Mouse (Mus musculus) CD8-positive naive resting alpha-beta T cell, adult 2 months (primary cell): ENCODE data around the gene Pole2.

ENCODE experiments used
- DNase-seq, 2 experiments: peaks; one replicate each; pipeline ENCODE4 v3.0.0; 2022; ENCODE audit warnings: low read depth in 2 of 2, low spot score in 2 of 2

Gene Pole2

DNA sequence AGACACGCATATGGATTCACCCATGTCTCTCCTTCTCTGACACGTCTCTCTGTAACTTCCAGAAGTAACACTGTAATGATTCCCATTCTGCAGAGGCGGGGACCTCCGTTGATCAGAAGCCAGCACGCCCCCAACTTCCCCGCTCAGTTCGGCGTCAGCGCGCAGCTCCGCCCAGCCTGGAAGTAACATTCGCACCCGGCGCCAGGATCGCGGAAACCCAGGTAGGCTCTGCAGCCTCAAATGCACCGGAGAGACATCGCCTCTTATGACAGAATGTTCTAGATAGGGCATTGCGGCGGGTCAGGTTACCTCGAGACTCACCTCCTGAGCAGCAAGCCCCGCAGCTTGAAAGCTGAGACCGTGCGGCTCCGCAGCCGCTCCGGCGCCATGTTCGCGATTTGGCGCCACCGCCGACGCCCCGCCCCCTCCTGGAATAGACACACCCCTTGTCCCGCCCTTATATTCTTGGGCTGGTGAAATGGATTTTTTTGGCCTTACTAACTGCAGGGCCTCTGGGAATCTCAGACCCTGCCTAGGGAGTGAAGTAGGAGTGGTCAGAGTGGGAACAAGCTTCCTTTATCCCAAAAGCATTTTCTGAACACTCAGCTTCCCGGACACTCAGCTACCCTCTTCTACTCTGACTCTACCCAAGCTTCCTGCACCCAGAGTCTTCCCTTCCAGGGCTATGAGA is at the start of gene Pole2:
Gene Pole2 (minus strand): TSS at position 420 of the 691 bp plus-strand sequence.
- peak; percentile 71 to 88 for DNase-seq

DNA sequence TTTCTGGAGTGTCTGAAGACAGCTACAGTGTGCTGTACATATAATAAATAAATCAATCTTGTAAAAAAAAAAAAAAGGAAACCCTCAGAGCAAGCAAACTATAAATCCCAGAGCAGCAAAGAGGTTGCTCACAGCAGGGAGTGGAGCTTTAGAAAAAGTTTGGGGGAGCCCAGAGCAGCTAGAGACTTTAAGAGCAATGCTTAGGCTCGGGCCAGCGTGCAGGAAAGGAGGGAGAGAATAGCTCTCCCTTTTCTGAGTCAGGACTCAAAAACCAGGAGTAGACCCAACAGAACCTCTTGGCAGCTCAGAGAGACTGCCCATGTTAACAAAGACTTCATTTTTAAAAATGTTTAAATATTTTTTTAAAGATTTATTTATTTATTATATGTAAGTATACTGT is 41.0 kb upstream of the Pole2 start:
- DNase-seq: no peak

DNA sequence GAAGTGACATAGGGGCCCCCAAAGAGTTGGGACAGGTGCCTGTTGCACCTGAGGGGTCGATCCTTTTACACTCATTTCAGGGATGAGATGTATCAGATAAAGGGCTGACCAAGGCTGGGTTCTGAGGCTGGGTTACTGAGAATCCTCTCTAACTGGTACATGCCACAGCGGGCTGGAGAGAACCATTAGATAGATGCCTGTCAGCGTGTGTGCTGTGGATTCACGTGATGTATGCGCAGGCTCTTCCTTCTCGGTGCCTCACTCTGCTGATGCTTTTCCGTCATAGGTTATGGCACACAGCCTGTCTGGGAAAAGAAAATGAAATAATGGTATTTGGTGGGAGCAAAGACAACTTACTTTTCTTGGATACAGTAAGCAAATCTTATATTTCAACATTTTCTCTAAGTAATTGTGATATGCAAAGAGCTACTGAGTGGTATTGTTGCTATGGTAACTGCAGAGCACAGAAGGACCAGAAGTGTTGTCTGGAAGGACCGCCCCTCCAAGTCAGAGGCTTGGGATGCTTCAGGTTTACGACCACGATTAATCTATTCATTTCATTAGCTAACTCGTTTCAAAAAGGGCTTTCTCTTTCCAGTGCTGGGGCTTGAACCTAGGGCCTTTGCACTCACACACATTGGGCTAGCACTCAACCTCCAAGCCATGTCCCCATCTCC is 40.1 kb upstream of the Pole2 start:
- DNase-seq: no peak

DNA sequence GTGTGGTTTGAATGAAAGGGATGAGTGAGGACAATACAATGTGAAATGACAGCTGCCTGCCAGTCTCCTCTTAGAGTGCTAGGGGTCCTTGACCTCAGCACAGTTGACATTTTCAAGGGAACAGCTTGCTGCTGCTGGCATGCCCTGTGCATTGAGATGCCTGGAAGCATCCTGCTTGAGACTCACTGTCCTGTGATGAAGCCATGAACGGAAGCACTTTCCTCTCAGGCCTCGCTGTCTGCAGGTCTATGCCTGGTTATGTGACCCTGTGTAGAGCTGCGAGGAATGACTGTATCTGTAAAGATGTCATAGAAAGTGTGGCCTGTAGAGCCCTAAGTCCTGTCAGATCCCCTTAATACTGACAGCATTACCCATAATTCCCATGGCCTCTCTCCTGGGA is 37.0 kb upstream of the Pole2 start:
- no peak for DNase-seq

DNA sequence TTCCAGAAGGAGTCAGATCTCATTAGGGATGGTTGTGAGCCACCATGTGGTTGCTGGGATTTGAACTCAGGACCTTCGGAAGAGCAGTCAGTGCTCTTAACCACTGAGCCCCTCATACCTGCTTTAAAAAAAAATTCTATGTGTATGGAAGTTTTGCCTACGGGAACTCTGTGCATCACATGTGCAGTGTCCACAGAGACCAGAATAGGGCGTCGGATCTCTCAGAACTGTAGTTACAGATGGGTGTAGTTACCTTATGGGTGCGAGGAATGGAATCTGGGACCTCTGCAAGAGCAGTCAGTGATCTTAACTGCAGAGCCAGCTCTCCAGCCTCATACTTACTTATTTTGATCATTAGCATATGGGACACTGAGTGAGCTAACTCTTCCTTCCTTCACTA is 34.3 kb upstream of the Pole2 start:
- no peak for DNase-seq

DNA sequence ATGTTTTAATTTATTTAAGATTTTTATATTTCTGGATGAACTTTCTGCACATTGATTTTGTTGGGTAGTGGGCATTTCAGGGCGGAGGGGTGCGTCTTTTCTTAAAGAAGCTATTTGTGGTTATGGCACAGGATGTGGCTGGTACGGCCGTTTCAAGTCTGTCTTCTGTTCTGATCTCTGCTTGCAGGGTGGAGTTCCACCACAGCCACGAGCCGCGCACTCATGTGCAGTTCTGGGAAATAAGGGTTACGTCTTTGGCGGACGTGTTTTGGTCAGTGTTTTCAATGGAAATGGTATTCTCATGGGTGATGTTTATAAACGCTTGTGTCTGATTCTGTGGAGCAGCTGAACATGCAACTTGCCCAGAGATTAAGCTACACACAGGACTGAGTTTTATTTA is 29.8 kb upstream of the Pole2 start:
- peak; percentile 79 to 81 for DNase-seq

DNA sequence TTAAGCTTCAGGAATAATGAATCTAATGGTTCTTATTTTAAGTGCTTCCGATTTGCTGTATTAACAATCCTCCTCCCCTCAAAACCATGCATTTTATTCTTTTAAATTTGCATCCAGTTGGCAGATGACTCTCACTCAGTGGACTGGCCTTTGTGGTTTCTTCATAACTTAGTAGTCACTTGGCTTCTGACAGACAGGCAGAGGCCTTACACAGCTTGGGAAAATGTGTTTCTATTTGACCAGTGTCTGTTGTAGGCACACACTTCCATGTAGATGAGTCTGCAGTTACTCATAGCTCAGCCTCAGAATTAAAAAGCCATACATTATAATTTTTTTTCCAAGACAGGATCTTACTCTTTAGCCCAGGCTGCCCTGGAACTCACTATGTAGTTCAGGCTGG is 25.8 kb upstream of the Pole2 start:
- no peak for DNase-seq

DNA sequence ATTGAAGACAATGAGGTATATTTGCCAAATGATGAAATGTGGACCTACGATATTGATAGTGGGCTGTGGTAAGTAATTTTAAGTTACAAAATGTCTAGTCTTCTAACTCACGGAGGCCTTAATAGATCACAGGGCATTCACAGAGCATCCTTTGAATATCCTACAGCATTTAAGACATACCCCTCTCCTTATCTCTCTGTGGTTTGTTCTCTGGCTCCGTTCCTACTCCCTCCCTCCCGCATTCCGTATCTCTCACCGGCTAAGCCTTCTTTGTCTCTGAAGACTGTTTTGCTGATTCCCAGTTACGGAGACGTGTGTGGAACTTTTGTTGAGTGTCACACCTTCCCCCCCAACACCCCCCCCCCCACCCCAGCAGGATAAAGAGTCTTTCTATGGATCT is 22.8 kb upstream of the Pole2 start:
- DNase-seq: no peak

DNA sequence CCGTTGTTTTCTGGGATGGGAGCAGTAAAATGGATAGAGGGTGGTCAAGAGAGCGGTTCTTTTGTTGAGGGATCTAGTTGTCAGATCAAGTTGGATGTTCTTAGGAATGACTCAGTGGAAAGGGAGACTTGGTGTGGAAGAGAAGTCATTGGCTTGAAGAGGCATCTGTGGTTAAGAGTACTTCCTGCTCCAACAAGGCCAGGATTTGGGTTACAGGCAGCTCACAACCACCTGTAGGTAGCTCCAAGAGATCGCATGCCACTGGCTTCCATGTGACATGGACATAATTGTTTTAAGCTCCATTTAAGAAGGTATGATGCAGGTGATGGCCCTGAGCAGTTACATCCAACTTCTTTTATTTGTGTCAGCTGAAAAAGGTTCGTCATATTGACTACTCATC is 21.8 kb upstream of the Pole2 start:
- no peak for DNase-seq

DNA sequence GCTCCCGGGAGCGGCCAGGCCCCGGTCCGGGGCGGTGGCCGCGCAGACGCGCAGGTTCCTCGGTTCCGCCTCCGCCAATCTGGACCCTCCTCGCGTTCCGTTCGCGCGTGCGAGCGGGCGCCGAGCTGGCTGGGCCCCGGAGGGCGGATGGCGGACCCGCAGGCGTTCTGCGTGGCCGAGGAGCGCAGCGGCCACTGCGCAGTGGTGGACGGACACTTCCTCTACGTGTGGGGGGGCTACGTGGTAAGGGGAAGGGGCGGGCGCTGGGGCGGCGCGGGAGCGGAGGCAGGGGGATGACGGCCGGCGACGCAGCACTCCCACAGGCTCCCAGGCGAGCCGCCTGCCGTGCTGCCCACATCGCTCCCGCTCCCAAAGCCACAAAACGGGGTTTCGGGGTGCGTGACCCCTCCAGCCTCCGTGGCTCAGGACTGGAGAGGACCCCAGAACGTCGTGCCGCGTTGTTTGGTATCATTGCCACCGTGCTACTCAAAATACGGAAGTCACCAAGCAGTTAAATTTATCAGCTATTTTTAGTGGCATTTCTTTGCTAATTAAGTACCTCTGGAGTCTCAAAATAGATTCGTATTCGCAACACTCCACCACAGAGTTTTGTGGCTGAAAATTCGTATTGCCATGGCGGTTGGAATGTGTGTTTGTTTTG is 13.9 kb upstream of the Pole2 start:
- peak; percentile 24 to 29 for DNase-seq

DNA sequence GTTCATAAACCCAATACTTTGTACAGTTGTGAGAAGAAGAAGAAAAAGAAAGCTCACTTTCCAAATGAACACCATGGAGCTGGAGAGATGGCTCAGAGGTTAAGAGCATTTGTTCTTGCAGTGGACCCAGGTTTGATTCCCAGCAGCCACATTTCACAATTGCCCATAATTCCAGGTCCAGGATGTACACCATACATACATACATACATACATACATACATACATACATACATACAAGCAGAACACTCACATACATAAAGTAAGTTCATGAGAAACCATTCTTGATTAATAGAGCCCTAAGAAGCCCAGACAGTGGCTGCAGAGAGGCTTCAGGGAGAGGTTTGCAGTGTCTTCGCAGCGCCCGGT is 13.4 kb upstream of the Pole2 start:
- no peak for DNase-seq

DNA sequence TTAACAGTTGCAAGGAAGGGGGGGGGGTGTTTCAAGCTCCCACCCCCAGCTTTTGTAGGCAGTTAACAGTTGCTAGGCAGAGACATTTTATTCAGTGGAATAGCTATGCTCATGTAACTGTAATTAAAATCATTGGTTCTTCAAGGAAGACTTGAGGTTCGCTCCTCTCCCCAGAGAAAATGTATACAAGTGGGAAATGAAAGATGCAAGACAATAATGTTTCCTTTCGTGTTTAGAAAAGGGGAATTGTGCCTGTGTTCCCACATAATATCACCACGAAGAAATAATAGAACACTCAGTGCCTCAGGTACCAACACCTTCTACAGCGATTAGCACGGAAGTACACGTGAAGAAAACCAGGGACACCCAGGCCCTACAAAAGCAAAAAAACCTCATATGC is 12.9 kb upstream of the Pole2 start, which contains the start of gene Klhdc1:
Gene Klhdc1 (plus strand): TSS at position 301 of the 400 bp plus-strand sequence.
- no peak for DNase-seq

DNA sequence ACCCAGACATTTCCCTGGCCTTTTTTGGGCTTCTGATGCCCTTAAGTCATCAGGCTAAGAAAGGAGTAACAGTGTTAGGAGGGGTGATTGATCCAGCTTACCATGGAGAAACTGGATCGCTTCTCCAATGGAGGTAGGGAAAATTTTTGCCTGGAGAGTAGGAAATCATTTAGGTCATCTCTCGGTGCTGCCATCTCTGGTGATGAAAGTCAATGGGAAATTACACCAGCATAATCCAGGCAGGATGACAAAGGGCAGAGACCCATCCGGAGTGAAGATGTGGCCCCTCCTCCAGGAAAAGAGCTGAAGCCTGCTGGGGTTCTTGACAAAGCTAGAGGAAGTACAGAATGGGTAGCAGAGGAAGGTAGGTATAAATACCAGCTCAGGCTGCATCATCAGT is 10.3 kb upstream of the Pole2 start:
- no peak for DNase-seq

DNA sequence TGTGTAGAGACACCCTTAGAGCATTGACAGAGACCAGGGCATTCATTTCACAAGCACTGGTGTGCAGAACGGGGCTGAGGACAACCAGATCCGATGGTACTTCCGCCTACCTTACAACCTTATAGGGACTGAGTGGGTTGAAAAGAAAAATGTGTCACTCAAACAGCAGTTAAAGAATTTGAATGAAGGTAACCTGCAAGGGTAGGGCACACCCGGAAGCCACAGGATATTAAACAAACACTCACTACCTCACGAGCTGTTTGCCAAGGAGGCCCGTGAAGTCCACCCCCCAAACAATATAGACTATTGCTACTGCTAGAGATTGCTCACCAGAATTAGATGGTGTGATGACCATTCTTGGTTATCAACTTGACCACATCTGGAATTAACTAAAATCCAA is 7.8 kb upstream of the Pole2 start:
- no peak for DNase-seq

DNA sequence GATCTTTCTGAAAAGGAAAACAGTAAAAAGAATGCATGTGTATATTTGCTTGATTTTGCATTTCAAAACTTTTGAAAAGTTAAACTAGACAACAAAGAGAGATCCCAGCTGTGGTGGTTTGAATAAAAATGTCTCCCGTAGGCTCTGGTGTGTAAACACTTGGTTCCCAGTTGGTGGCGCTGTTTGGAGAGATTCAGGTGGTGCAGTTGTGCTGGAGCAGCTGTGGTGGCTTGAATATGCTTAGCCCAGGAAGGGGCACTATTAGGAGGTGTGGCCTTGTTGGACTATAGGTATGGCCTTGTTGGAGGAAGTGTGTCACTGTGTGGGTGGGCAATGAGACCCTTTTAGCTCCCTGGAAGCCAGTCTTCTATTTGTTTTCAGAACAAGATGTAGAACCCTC is 1.3 kb upstream of the Pole2 start:
- DNase-seq: peak; percentile 54 to 74

DNA sequence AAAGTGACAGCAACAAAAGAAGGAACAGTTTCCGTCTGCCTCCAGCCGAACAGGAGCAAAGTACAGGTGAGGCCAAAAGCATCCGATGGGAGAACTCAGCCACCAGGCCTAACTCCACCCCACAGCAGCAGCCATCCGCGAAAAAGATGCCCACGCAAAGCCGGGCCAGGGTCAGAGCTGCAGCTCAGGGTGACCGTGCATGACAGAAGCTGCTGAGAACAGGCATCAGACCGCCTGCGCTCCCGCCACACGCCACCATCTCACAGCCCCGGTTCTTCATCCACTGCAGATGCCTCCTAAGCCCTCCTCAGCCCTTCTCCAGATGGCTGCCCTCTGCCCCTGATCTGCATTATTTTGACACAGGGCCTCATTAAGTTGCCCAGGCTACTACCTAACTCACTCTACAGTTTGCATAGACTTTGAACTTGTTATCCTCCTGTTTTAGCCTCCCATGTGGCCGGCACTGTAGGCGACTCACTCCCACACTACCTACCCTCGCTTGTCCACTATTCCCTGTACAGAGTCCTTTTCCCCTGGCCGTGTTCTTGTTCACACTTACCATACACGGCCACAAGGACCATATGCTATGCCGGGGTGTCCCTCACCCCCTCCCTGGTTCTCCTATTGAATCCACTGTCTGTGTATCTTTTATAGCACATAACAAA is 7.2 kb downstream of the Pole2 start:
- no peak for DNase-seq

DNA sequence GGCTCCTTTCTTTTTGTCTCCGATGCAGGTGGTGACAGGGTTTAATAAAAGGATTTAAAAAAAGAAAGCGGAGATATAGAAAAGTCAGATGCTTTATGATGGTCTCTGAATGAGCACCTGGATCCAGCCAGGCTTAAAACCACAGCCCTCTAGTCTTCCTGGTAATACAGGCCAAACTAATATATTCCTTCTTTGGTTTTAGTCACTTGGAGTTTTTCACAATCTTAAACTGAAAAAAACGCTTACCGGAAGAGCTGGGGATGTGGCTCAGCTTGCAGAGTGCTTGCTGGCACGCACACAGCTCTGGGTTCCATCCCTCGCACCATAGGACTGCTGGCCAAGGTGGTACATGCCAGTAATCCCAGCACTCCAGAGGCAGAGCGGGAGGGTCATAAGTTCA is 11.4 kb downstream of the Pole2 start:
- no peak for DNase-seq

DNA sequence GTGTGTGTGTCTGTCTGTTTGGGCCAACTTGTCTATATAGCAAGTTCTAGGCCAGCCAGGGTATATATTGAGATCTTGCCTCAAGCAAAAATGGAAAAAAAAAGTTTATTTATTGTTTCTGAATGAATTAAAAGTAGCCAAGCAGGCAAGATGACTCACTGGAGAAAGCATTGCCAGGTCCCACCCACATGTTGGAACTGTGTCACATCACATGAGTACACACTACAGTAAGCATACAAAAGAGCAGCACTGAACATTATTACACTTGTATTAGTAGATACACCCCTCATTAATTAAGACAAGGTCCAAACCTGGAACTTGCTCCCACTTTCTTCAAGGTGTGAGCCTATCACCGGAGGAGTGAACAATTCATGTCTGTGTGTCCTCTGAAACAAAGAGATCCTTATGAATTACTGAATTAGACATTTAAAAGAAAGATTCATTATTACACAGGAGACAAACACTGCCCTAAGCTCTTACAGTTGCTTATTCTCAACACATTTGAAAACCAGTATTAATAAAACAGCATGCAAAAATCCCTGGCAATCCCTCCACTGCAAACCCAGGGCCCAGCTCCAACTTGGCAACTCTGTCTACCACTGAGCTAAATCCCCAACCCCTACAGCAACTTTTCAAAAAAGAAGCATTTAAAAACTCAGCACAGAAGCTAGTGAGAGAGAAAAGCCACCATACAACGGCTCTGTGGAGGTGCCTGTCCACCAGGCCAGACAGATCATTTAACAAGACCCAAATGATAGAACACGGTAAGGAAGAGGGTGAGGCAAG is 12.8 kb downstream of the Pole2 start:
- no peak for DNase-seq

DNA sequence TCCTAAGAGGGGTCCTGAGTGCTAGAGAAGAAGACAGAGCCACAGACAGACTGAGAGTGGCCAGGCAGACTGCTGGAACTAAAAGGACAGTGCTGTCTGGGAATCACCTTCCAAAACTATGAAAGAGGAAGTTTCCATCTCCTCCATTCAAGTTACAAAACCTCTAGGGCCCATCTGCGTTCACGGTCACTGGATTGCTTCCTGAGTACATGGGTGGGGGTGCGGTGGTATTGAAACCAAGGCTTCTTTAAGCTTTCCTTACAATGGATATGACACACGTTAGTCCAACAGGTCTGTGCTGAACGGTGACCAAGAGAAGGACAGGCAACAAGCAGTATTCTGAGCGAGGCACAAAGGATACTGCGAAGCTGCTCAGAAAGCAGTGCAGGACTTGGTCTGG is 13.6 kb downstream of the Pole2 start:
- no peak for DNase-seq

DNA sequence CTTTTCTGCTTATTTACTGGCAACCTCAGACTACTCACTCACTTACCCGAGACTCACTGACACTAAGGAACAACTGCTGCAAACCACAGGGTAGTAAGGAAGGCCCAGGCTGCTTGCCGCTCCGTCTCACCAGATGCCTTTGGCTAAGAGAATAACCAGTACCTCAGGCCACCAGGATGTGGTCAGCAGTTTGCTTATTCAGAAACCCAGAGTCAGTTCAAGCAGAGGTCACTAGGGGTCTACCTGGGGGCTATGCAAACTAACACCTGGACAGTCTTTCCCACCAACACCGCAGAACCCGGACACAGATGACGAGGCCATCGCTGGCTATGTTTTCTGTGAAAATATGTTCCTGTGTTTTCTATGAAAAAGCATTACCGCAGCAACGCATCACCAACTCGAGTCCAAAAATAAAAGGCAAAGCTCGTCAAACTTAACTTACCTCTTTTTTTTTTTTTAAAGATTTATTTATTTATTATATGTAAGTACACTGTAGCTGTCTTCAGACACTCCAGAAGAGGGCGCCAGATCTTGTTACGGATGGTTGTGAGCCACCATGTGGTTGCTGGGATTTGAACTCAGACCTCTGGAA is 14.7 kb downstream of the Pole2 start:
- no peak for DNase-seq

DNA sequence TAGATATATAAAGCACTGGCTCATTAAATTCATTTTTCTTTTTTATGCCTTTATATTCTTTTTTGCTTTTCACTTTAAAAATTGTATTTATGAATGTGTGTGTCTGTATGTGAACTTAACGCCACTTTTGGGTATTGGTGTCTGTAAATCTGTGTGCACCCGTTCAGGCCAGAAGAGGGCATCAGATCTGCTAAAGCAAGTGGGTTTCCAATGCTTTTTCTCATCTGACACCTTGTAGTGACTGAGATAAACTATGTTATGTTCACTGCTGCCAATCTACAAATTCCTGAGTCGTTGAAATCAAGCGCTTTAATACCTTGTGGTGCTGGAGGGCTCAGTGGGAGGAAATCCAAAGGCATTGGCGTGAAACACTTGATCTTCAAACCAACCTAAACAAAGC is 16.9 kb downstream of the Pole2 start:
- no peak for DNase-seq
